Mouse (Mus musculus): ENCODE data around the gene Fam151a.
"Not testable (repeated sequence)": the region's sequence is repeated elsewhere in the genome, so short reads cannot be mapped to it uniquely, and the experiment has no call there.

Fam151a gene

DNA sequence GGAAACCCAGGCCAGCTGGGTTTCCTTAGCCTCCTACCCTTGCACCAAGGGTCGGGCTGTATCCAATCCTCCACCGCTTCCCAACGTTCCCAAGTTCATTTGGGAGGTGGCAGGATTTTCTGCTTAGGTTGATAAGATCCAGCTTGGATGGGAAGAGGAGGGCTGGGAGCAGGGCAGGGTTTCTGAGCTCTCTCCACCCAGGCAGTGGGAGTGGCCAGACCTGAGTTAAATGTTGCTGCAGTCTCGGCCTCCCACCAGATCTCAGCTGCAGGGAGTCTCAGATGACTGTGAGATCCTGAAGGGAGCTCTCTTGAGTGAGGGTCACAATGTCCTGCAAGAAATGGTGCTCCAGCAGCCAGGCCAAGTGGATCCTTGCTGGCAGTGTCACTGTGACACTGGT is at the start of gene Fam151a:
Gene Fam151a (plus strand): TSS at position 254 of the 400 bp plus-strand sequence.
- no peak for DNase-seq

DNA sequence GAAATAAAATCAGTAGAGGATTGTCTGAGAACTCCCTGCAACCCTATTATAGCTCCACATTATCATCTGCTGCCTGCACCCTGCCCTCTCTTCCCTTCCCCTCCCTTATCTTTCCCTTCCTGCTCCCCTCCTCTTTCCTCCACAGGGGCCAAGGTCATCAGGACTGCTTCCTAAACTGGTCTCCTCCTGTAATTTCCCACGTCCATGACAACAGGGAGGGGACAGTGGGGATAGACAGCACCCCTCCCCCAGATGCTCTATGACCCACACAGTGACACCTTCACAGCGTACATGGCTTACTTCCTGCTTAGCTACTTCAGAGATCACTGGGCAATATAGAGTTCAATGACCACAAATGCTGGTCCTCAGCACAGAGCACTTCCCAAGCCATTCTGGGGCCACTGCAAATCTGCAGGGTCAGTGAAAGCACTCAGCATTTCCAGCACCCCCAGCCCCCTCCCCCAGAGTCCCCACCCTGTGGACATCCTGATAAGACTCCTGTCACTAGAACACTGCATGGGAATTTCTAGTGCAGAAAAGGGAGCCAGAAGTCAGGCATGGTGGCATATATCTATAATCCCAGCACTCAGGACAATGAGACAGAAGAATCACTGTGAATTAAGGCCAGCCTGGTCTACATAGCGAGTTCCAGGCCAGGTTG is 44.9 kb upstream of the Fam151a start:
- DNase-seq, result no peak

DNA sequence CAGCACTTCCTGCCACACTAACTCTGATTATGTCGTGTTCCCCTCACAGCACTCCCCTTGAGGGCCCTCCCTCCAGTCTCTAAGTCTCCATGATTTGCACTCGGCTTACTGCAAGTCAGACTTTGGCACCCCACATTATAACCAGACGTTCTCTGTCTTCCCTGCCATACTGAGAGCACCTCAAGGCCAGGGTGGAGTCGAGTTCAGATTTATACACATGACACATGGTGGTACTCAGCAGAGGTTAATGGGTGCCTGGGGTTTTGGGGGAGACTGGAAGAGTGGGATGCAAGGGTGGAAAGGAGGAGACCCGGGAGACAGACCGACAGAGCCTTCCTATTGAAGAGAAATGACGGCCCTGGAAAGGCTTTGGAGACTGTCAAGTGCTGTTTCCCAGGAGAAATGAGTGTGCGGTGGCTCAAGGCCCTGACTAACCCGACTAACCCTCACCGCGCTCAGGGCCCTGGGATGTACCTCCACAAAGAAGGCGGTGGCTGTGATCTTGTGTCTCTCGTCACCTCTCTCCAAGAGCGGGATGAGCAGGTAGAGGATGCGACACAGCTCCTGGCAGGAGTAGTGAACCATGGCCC is 39.8 kb upstream of the Fam151a start:
- DNase-seq, result no peak

DNA sequence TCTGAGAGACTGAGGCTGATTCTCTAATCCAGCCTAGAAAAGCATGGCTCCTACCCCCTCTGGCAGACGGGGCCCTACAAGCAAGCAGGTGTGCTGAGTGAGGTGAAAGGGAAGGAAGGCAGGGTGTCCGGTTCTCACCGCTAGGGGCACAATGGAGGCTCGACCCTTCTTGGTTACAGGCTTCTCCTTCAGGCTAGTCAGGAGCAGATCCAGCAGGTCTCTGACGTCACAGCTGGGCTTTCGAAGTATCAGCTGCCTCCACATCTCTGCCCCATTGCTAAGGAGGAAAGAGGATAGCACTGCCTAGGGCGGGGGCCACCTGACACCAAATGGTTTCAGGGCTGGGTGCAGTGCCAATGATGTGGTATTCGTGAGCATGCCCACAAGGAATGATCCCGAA is 33.7 kb upstream of the Fam151a start:
- no peak for DNase-seq

DNA sequence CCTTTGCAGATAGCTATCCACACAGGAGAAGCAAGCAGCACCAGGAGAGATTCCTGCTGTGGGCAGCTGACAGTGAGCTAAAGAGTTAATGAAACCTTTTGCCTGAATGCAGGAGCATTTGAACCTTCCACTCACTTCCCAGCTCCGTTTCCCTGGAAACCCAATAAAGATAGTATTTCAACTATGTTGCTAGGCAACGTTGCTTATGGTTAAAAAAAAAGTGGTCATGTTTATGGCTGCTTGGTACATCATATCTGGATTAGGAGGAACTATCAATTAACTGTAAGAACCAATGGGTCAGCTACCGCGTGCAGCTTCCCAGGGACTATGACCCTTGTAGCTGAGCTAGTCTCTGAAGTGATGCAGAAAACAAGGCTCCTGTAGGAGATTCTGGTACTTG is 32.9 kb upstream of the Fam151a start:
- DNase-seq, result no peak

DNA sequence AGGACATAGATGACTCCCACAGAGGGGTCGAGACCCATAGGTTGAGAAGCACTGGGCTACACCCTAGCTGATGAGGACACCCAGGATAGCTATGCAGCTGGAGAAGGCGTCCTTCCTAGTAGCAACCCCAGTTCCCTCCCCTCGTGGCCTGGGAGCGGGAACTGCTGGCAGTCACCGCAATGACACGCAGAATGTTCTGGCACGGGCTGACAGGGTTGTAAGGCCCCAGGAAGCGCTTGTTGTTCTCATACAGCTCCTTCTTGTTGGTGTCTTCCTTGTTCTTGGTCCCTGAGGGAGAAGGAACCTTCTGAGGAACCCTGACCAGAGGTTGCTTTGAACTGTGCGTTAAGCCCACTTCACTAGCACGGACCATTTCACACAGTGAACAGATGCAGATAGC is 29.7 kb upstream of the Fam151a start:
- no peak for DNase-seq

DNA sequence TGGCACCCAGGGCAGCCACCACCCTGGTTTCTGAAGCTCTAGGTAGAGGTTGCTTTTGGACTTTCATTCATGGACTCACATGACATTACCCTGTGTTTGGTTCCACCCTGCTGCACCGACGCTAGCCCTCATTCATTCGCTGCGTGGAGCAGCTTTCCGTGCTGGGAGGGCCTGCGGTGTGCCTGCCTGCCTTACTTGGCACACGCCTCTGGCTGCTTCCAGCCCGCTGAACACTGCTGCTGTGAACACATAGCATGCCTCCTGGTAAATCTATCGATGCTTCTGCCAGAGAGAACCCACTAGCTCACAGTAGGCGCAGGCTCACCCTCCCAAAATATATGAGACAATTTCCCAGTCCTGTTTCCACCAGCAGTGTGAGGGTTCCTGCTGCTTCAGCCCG is 29.3 kb upstream of the Fam151a start:
- peak; percentile 36 for DNase-seq

DNA sequence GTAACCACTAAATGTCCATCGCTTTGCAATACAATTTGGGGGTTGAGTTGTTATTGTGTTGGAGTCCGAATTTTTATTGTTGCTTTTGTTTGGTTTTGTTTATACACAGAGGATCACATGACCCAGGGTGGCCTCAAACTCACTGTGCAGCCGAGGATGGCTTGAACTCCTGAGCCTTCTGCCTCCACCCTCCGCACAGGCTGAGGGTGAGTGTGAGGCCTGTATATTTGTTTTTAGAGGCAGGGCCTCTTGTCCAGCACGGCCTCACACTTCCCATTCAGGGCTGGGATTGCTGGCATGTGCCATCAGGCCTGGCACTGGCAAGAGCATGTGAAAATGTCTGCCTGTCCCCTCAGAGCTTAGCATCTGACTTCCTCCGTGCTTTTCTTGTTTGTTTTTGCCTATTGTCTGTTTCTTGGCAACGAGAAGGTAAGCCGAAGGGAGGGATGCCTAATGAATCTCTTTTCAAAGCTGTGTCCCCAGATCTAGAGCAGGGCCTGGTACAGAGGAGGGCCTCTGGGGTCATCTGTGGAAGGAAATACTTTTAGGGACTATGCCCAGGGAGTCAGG is 28.5 kb upstream of the Fam151a start:
- DNase-seq, result no peak

DNA sequence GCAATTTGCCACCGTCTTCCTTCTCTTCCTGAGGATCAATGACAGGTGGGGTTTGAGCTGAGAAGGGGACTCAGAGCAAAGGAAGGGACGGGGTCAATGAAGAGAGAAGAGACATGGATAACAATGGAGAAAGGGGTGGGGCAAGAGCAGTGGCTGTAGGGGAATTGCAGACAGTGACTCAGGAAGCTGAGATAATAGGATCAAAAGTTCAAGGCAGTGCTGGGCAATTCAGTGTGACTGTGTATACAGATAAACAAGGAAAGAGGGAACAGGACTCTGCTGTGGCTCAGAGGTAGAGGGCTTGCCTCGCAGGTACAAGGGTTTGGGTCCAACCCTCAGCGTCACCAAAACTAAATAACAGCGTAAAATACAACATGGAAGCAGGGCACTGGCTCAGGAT is 25.7 kb upstream of the Fam151a start:
- DNase-seq, result no peak

DNA sequence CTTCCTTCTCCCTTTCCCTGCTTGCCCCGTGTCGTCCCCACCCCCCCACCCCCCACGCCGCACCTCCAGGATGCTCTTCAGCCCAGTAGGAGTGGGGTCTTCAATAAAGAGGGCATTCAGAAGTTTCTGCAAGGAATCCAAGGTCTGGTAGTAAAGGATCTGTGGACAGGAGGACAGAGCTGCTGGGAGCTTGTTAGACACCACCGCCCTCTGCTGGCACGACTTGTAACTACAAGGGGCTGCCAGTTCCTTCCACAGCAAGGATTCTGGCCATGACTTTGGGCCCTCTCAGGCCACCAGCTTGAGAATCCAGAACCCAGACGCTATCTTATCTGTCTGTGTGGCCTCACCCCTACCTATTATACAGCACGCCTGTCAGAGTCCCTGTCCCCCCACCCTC is 25.3 kb upstream of the Fam151a start:
- peak; percentile 64 for DNase-seq

DNA sequence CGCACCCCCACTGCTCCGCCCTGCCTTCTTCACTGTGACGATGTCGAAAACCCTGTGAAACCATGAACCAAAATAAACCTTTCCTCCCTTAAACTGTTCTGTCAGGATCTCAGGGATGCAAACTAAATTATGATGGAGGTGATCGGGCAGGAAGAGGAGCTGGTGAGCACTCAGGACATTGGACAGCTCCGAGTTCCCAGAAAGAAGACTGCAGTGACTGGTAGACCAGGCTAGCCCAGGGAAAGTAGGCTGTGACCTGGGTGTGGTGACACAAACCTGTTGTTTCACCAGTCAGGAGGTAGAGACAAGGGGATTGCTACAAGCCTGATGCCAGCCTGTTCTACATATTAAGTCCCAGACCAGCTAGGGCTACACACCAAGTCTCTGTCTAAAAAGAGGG is 20.1 kb upstream of the Fam151a start:
- no peak for DNase-seq

DNA sequence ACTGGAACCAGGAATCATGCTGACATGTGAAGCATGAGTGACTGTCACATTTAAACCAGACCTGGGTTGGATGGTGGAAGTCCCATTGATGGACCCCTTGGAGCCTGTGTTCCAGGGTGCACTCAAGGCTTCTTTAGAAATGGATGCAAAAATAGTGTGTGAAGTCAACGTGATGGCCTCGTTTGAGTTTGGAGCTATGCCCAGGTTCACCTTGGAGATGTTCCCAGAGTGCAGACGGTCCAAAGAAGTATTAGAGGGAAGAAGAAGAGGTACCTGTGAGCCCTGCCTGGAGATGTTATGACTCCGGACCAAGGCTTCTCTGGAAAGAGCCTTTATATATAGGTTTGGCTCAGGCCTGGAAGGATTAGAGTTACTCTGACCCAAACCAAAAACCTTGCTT is 13.1 kb upstream of the Fam151a start:
- no peak for DNase-seq

DNA sequence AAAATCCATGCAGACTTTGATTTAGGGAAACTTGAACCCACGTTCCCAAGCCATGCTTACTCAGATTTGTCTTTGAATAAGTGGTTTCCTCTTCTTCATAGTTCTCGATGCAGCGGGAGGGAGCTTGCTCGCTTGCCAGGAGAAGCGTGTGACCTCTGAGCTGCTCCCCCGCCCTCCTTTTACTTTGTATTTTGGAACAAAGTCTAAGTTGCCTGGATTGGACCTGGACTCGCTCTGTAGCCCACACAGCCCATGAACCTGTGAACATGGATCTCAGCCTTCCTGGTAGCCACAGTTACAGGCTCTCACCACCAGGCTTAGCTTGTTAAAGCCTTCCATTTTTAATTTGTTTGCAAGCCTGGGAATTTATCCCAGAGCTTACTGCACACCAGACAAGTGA is 2.9 kb upstream of the Fam151a start, which contains the start of gene Mroh7:
Gene Mroh7 (minus strand): TSS at position 112 of the 400 bp plus-strand sequence.
- DNase-seq, result no peak

DNA sequence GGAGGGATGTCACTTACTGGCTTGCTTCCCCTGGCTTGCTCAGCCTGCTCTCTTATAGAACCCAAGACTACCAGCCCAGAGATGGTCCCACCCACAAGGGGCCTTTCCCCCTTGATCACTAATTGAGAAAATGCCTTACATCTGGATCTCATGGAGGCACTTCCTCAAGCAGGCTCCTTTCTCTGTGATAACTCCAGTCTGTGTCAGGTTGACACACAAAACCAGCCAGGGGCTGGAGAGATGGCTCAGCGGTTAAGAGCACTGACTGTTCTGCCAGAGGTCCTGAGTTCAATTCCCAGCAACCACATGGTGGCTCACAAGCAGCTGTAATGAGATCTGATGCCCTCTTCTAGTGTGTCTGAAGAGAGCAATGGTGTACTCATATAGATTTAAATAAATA is 3.2 kb downstream of the Fam151a start:
- DNase-seq, result not testable (repeated sequence)

DNA sequence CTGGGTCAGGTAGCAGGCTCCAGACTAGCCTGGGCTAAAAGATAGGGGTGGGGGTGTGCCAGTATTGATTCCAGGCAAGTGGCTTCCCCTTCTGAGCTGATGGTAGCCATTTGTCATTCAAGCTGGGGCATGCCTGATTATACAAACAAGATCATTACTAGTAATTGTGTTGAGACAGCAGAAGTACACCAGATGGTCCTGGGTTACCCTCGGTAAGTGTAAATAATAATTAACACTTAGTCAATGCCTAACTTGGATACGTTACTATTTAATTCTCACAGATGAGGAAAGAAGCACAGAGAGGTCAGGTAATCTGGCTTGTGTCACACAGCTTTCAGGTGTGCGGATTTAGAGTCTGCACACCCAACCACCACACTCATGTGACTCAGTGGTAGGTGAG is 4.2 kb downstream of the Fam151a start:
- no peak for DNase-seq

DNA sequence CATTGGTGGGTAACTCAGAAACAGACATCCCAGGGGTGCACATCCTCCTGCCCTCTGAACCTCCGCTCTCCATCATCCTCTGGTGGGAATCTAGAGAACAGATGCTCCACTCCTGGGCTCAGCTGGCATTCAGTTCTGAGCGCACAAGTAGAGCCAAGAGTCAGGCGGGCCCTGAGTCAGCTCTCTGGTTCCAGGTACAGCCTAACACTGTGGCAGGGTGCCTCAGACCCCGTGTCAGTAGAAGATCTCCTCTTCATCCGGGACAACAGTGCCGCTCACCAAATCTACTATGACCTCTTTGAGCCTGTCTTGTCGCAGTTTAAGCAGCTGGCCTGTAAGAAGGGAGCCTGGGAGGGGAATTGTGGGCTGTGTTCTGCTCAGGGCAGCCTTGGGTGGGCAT is 12.2 kb downstream of the Fam151a start:
- DNase-seq, result no peak

DNA sequence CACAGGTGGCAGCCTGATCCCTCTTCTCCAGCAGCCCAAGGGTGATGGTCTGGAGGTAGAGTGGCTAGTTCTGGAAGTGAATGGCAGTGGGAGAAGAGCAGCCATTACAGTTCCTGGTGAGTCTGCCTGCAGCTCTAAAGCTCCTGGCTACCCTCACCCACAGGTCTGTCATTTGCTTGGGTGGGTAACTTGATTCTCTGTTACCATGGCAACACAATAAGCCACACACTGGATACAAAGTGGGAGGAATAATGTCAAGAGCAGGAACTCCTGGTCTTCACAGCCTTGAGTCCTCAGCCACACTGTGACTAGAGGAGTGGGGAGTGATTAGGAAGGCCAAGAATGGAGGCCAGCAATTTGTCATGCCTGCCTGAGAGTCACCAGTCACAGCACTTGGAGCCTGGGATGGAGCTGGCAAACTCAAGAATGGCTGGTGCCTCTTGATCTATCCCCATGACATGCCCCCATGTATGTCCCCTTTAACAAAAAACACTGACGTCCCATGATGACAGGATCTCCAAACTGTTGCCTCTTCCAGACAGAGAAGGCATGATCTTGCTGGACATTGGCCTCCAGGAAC is 13.4 kb downstream of the Fam151a start:
- DNase-seq, result no peak

DNA sequence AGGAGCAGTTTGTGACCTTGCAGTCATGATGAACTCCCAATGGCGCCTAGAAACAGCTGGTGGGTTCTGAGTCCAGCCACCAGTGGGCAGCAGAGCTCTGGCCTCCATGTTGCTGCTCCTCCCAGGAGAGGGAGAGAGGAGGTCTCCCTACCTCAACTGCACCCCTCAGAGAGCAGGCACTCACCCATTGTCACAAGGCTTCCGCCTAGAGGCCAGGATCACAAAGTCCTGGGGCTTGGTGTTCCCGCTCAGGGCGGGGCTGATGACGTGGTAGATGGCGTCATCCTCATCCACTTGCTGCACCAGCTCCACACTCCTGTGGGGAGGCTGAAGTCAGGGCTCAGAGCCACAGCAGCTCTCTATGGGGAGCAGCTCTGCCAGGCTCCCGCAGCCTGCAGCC is 16.0 kb downstream of the Fam151a start:
- DNase-seq, result peak; percentile 71

DNA sequence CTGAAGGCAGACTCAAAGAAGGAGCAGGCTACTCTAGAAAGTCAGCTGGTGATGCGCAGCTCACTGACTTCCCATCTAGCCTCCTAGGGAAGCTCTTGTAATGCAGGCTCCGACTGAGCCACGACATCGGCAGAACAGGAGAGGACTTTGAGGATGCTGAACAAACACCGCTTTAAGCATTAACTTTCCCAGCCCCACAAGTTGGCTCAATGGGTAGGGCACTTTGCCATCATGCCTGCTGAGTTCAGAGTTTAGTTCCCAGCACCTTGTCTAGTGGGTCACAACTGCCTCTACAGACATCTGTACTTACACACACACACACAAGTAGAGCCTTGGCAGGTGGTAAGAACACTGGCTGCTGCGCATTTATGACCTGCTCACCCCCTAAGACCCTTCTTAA is 18.0 kb downstream of the Fam151a start:
- DNase-seq, result no peak

DNA sequence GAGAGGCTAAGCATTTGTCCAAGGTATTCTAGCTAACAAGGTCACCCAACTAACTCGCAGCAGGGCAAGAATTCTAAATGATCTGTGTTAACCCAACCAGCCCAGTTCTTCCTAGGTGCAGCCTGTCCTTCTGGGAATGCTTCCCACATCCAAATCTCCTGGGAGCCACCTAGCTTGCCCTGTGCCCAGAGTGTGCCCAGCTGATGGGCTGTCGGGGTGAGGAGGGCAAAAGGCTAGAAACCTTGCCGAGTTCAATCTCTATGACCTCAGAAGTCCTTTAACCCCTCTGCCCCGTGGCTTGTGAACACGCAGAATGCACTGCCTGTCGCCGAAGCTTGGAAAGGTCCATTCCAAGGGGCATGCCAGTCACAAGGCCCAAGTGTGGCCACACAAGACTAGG is 30.5 kb downstream of the Fam151a start:
- DNase-seq, result no peak

DNA sequence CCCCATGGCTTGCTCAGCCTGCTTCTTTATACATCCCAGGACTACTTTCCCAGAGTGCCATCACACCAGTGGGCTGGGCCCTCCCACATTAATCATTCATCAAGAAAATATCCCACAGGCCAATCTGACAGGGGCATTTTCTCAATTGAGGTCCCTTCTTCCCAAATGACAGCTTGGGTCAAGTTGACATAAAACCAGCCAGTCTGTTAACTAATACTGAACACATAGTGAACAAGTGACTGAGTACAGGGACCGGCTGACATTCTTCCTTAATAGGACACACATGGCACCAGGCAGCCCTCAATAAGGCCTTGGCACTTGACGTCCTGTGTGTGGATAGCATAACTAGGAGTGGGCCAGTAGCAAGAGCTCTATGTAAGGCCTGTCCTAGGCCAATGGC is 35.6 kb downstream of the Fam151a start:
- DNase-seq, result no peak

DNA sequence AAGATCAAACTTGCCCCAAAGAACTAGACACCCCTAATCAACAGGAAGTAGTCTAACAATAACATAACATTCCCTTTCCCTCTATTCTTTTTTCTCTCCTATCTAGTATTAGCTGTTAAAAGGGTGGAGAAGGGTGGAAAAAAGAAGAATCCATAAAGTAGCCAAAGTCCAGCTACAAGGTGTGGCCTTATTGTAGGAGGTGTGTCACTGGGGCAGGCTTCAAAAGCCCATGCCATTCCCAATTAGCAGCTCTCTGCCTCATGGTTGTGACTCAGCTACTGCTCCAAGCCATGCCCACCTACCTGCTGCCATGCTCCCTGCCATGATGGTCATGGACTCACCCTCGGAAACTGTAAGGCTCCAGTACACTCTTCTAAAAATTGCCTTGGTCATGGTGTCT is 38.9 kb downstream of the Fam151a start:
- no peak for DNase-seq

DNA sequence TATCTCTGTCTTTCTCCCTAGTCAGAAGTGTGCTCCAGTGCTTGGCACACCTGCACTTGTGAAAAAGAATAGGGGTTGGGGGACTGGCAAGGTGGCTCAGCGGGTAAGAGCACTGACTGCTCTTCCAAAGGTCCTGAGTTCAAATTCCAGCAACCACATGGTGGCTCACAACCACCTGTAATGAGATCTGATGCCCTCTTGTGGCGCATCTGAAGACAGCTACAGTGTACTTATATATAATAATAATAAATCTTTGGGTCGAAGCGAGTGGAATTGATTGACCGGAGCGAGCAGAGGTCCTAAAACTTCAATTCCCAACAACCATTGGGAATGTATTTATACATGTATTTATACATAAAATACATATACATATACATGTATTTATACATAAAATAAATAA is 42.1 kb downstream of the Fam151a start:
- DNase-seq, result not testable (repeated sequence)

DNA sequence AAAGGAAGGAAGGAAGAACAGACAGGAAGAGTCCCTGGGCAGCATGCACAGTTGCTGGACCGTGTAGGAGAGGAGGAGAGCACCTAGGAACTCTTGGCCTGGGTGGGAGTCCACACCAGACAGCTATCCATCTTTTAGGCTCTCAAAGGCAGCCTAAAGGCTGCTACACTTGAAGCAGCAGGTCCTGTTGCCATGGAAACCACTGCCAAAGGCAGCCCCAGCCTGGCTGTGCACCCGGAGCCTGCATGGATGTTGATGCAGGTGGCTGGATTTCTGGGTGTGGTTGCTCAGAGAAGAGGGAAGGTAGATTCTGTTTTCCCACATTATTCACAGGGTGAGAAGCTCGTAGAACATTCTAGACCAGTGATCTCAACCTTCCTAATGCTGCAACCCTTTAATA is 43.3 kb downstream of the Fam151a start:
- DNase-seq, result peak; percentile 26

Measured in cerebellum, adult 11-12 months (tissue).